Mouse (Mus musculus) myocyte (in vitro differentiated cells): ENCODE data around the gene Cyth3.

Experiments used
- CEBPB ChIP-seq: IDR thresholded peaks from 2 replicates; pipeline ENCODE4 v1.6.1; 2011; ENCODE audit warnings: mild to moderate bottlenecking, moderate library complexity; ENCODE audit not compliant: poor library complexity, insufficient read depth, severe bottlenecking
- E2F4 ChIP-seq: IDR thresholded peaks from one replicate; pipeline ENCODE4 v1.6.1; 2011; ENCODE audit warnings: mild to moderate bottlenecking, control low read depth, moderate library complexity; ENCODE audit not compliant: insufficient read depth
- MAX ChIP-seq: IDR thresholded peaks from one replicate; pipeline ENCODE4 v1.6.1; 2011; ENCODE audit warnings: low read depth, mild to moderate bottlenecking, control low read depth
- MYOD1 ChIP-seq, 3 experiments: IDR thresholded peaks; one replicate each; pipeline ENCODE4 v1.6.1; 2011; ENCODE audit warnings: control low read depth in 2 of 3, low read depth in 2 of 3, mild to moderate bottlenecking in 2 of 3, moderate library complexity in 1 of 3; ENCODE audit not compliant: insufficient read length in 2 of 3, control insufficient read depth in 1 of 3
- POLR2A ChIP-seq: IDR thresholded peaks from one replicate; pipeline ENCODE4 v1.6.1; 2011; ENCODE audit warnings: low read depth, mild to moderate bottlenecking, control low read depth, moderate library complexity; ENCODE audit not compliant: insufficient read length
- POLR2AphosphoS2 ChIP-seq: IDR thresholded peaks from one replicate; pipeline ENCODE4 v1.6.1; 2011; ENCODE audit warnings: low read depth, control low read depth; ENCODE audit not compliant: insufficient read length
- REST ChIP-seq: IDR thresholded peaks from one replicate; pipeline ENCODE4 v1.6.1; 2011; ENCODE audit warnings: mild to moderate bottlenecking, control low read depth, moderate library complexity; ENCODE audit not compliant: insufficient read depth, insufficient read length
- SRF ChIP-seq: IDR thresholded peaks from one replicate; pipeline ENCODE4 v1.6.1; 2011; ENCODE audit warnings: low read depth; ENCODE audit not compliant: control insufficient read depth, insufficient read length
- TCF12 ChIP-seq: IDR thresholded peaks from one replicate; pipeline ENCODE4 v1.6.1; 2011; ENCODE audit warnings: mild to moderate bottlenecking, control low read depth; ENCODE audit not compliant: poor library complexity, insufficient read depth, severe bottlenecking
- TCF3 ChIP-seq: IDR thresholded peaks from one replicate; pipeline ENCODE4 v1.6.1; 2011; ENCODE audit warnings: low read depth, control low read depth; ENCODE audit not compliant: insufficient read length
- USF1 ChIP-seq: IDR thresholded peaks from one replicate; pipeline ENCODE4 v1.6.1; 2011; ENCODE audit warnings: low read depth, mild to moderate bottlenecking, control low read depth, moderate library complexity

DNA sequence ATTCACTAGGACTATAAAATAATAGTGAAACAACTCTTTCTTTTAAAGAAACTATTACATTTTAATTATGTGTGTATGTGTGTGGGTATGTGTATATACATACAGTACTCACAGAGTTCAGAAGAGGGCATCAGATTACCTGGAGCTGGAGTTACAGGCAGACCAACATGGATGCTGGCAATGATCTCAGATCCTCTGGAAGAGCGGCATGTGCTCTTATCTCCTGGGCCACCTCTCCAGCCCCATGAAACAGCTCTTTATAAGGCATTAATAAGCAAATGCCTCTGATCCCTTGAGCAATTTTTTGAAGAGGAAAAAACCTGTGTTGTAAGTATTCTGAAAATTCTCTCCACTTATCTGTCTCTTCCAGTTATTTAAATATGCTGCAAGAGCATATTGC lies 43.8 kb downstream of the Cyth3 start:
- TF ChIP-seq REST (no peak), TCF3 (no peak), POLR2A (no peak), POLR2AphosphoS2 (no peak), MAX (no peak), TCF12 (no peak), E2F4 (no peak), USF1 (no peak), SRF (no peak), MYOD1 (IDR thresholded peaks at IDR 0.05; ENCODE audit: control insufficient read depth in 1 of 3, insufficient read length in 2 of 3, low read depth in 2 of 3) (no peak), CEBPB (no peak)
